Mouse (Mus musculus): ENCODE measurements at regions not wholly inside any gene's neighbourhood (a gene's known extent, or its start where the extent isn't known, plus 50 kb on each side); places are given as distances from the start of the nearest gene placed in this dataset.
A peak's percentile ranks its signal among the peaks of the same experiment; 100 is the strongest.

GRCm38 (mm10) chr1:168861577-168861976 is 429.5 kb upstream of the Pbx1 start:
- no peak for DNase-seq (ENCODE audit: low read depth, low spot score)

GRCm38 (mm10) chr1:168823184-168823583 is 391.1 kb upstream of the Pbx1 start:
- no peak for DNase-seq (ENCODE audit: low read depth, low spot score)

GRCm38 (mm10) chr1:168818381-168818780 is 386.3 kb upstream of the Pbx1 start:
- peak; percentile 10 for DNase-seq (ENCODE audit: low read depth, low spot score)

GRCm38 (mm10) chr1:168807084-168807483 is 375.0 kb upstream of the Pbx1 start:
- DNase-seq (ENCODE audit: low read depth, low spot score), result no peak

- DNase-seq (ENCODE audit: low read depth, low spot score), result no peak
These were observed 373.4 kb upstream of the Pbx1 start for GRCm38 (mm10) chr1:168805442-168805841.

- DNase-seq (ENCODE audit: low read depth, low spot score), result peak; percentile 80
These were observed 369.0 kb upstream of the Pbx1 start for GRCm38 (mm10) chr1:168801046-168801445.

- DNase-seq (ENCODE audit: low read depth, low spot score), result peak; percentile 4
These were observed 354.7 kb upstream of the Pbx1 start for GRCm38 (mm10) chr1:168786731-168787130.

- DNase-seq (ENCODE audit: low read depth, low spot score), result no peak
These were observed 351.8 kb upstream of the Pbx1 start for GRCm38 (mm10) chr1:168783851-168784250.

- DNase-seq (ENCODE audit: low read depth, low spot score), result no peak
These were observed 332.4 kb upstream of the Pbx1 start for GRCm38 (mm10) chr1:168764368-168764895.

GRCm38 (mm10) chr1:168761095-168761494 is 329.0 kb upstream of the Pbx1 start:
- no peak for DNase-seq (ENCODE audit: low read depth, low spot score)

GRCm38 (mm10) chr1:168760239-168760638 is 328.2 kb upstream of the Pbx1 start:
- DNase-seq (ENCODE audit: low read depth, low spot score), result no peak

GRCm38 (mm10) chr1:168758835-168759234 is 326.8 kb upstream of the Pbx1 start:
- DNase-seq (ENCODE audit: low read depth, low spot score), result no peak

- DNase-seq (ENCODE audit: low read depth, low spot score), result no peak
These were observed 322.1 kb upstream of the Pbx1 start for GRCm38 (mm10) chr1:168754196-168754595.

GRCm38 (mm10) chr1:168743435-168743834 is 311.4 kb upstream of the Pbx1 start:
- no peak for DNase-seq (ENCODE audit: low read depth, low spot score)

- DNase-seq (ENCODE audit: low read depth, low spot score), result no peak
These were observed 305.9 kb upstream of the Pbx1 start for GRCm38 (mm10) chr1:168738005-168738404.

- no peak for DNase-seq (ENCODE audit: low read depth, low spot score)
These were observed 305.3 kb upstream of the Pbx1 start for GRCm38 (mm10) chr1:168737277-168737863.

- no peak for DNase-seq (ENCODE audit: low read depth, low spot score)
These were observed 301.0 kb upstream of the Pbx1 start for GRCm38 (mm10) chr1:168733066-168733465.

- no peak for DNase-seq (ENCODE audit: low read depth, low spot score)
These were observed 277.8 kb upstream of the Pbx1 start for GRCm38 (mm10) chr1:168709836-168710235.

- DNase-seq (ENCODE audit: low read depth, low spot score), result peak; percentile 71
These were observed 277.1 kb upstream of the Pbx1 start for GRCm38 (mm10) chr1:168709017-168709681.

GRCm38 (mm10) chr1:168708161-168708865 is 276.2 kb upstream of the Pbx1 start:
- peak; percentile 50 for DNase-seq (ENCODE audit: low read depth, low spot score)

- DNase-seq (ENCODE audit: low read depth, low spot score), result no peak
These were observed 265.3 kb upstream of the Pbx1 start for GRCm38 (mm10) chr1:168697386-168697785.

GRCm38 (mm10) chr1:168686821-168687220 is 254.8 kb upstream of the Pbx1 start:
- peak; percentile 58 for DNase-seq (ENCODE audit: low read depth, low spot score)

- no peak for DNase-seq (ENCODE audit: low read depth, low spot score)
These were observed 253.1 kb upstream of the Pbx1 start for GRCm38 (mm10) chr1:168685147-168685546.
